In genomic region chr7:142720725-142721124, GRCm38 (mm10) we compare ENCODE assay signal across 9 mouse cellular contexts. TPM values are rescaled to one million over a fixed set of nuclear protein-coding genes. Genes with fewer than 3 reads are reported as not detected.
DNase-seq lines count a peak whose midpoint lies in the region; ATAC-seq and TF ChIP-seq lines count a peak whose summit lies in the region.
"Had no signal": no experiment of that assay in that cellular context is flagged by ENCODE, and none has a peak within 500 bp of the region (broad histone marks: within the 10 kb centered on the region; RNA-seq: fewer than 3 reads in every experiment).

No protein-coding gene starts in this region.

- no peak overlapping the region for H3K4me2 ChIP-seq in hindbrain, embryonic 11.5 days (replicated peaks; ENCODE audit: low read depth, low read length)
- H3K4me2 ChIP-seq in hindbrain, embryonic 16.5 days (ENCODE audit: low read length): no peak overlapping the region
- H3K4me2 ChIP-seq: liver, embryonic 15.5 days had no signal

- no peak for ATAC-seq in hindbrain, embryonic 11.5 days (ENCODE audit: low FRiP score)
- no peak for ATAC-seq in hindbrain, embryonic 16.5 days

- no peaks in the 10 kb centered on the region for H3K36me3 ChIP-seq in hindbrain, embryonic 11.5 days (ENCODE audit: control insufficient read depth, insufficient read depth, low read length)
- H3K36me3 ChIP-seq in hindbrain, embryonic 16.5 days (ENCODE audit: control insufficient read depth, insufficient read depth, low read length): no peaks in the 10 kb centered on the region
- no peaks in the 10 kb centered on the region for H3K36me3 ChIP-seq in testis, adult 2 months (ENCODE audit: control insufficient read depth, insufficient read depth, low read length)
- H3K36me3 ChIP-seq: liver, embryonic 15.5 days had no signal

- H3K9me3 ChIP-seq in hindbrain, embryonic 11.5 days (ENCODE audit: control insufficient read depth, low read length): no peaks in the 10 kb centered on the region
- H3K9me3 ChIP-seq in hindbrain, embryonic 16.5 days (ENCODE audit: control insufficient read depth, low read length): no peaks in the 10 kb centered on the region
- H3K9me3 ChIP-seq: liver, embryonic 15.5 days had no signal

- peak; percentile 74 for DNase-seq in hindbrain, embryonic 11.5 days (ENCODE audit: low spot score)
- DNase-seq in testis, postnatal 14 days (ENCODE audit: low spot score): no peak
- peak; percentile 26 for DNase-seq in adrenal gland, postnatal 25 days
- DNase-seq in induced T-regulatory cell, adult 2 months (ENCODE audit: low read depth): peak; percentile 59
- no peak for DNase-seq in urinary bladder, adult 2 months (ENCODE audit: low spot score)

- H3K4me1 ChIP-seq in hindbrain, embryonic 11.5 days (replicated peaks; ENCODE audit: control insufficient read depth, insufficient read depth, low read length): no peaks in the 10 kb centered on the region
- H3K4me1 ChIP-seq in hindbrain, embryonic 16.5 days (ENCODE audit: control insufficient read depth, insufficient read depth, low read depth, low read length): no peaks in the 10 kb centered on the region
- no peaks in the 10 kb centered on the region for H3K4me1 ChIP-seq in testis, adult 2 months (ENCODE audit: control insufficient read depth, insufficient read depth, low read length)
- peaks cover 2% of the 10 kb centered on the region; the same call in 1 of the 2 replicates for H3K4me1 ChIP-seq in olfactory bulb, adult 2 months (ENCODE audit: control insufficient read depth, insufficient read depth, low read length)
- H3K4me1 ChIP-seq: liver, embryonic 15.5 days had no signal

- peak; percentile 53; the same call in 1 of the 2 replicates for TF ChIP-seq CTCF in testis, adult 2 months (IDR thresholded peaks at IDR 0.05; ENCODE audit: control insufficient read depth, insufficient read depth, insufficient replicate concordance, low read depth, low read length)
- TF ChIP-seq CTCF in olfactory bulb, adult 2 months (IDR thresholded peaks at IDR 0.05; ENCODE audit: insufficient read depth, low read depth, low read length): 0 out of 2 replicates have a peak, but pooled peaks have one; percentile 27

- H3K9ac ChIP-seq in hindbrain, embryonic 11.5 days (ENCODE audit: low read depth, low read length): no peak overlapping the region
- H3K9ac ChIP-seq in hindbrain, embryonic 16.5 days (ENCODE audit: low read depth, low read length): no peak overlapping the region
- H3K9ac ChIP-seq: liver, embryonic 15.5 days had no signal

- H3K27ac ChIP-seq in hindbrain, embryonic 11.5 days (ENCODE audit: low read depth, low read length): no peak overlapping the region
- no peak overlapping the region for H3K27ac ChIP-seq in hindbrain, embryonic 16.5 days (ENCODE audit: low read depth, low read length)
- no peak overlapping the region for H3K27ac ChIP-seq in testis, adult 2 months (ENCODE audit: control insufficient read depth, insufficient read depth, low read depth, low read length)
- no peak overlapping the region for H3K27ac ChIP-seq in olfactory bulb, adult 2 months (ENCODE audit: insufficient read depth, low read depth, low read length)
- H3K27ac ChIP-seq: liver, embryonic 15.5 days had no signal

- no peaks in the 10 kb centered on the region for H3K27me3 ChIP-seq in hindbrain, embryonic 11.5 days (ENCODE audit: control insufficient read depth, insufficient read depth, low read length)
- H3K27me3 ChIP-seq in hindbrain, embryonic 16.5 days (replicated peaks; ENCODE audit: control insufficient read depth, insufficient read depth, low read length): no peaks in the 10 kb centered on the region
- H3K27me3 ChIP-seq in testis, adult 2 months (ENCODE audit: control insufficient read depth, insufficient read depth, low read length): no peaks in the 10 kb centered on the region

- 5% methylated on average over 2 of the region's 2 CpGs for WGBS in hindbrain, embryonic 11.5 days
- WGBS in hindbrain, embryonic 16.5 days: 6% methylated on average over 2 of the region's 2 CpGs
- 7% methylated on average over 2 of the region's 2 CpGs for WGBS in olfactory bulb, adult 2 months

- no peak overlapping the region for H3K4me3 ChIP-seq in hindbrain, embryonic 11.5 days (ENCODE audit: low read depth, low read length)
- H3K4me3 ChIP-seq in hindbrain, embryonic 16.5 days (ENCODE audit: low read length): no peak overlapping the region
- H3K4me3 ChIP-seq in testis, adult 2 months (ENCODE audit: control insufficient read depth, low read depth, low read length): no peak overlapping the region
- H3K4me3 ChIP-seq in olfactory bulb, adult 2 months (ENCODE audit: insufficient read depth, low read depth, low read length): no peak overlapping the region
- H3K4me3 ChIP-seq: liver, embryonic 15.5 days had no signal

- no peak for TF ChIP-seq POLR2A in testis, adult 2 months (IDR thresholded peaks at IDR 0.05; ENCODE audit: control insufficient read depth, low read depth, low read length)
- no peak for TF ChIP-seq POLR2A in olfactory bulb, adult 2 months (IDR thresholded peaks at IDR 0.05; ENCODE audit: insufficient read depth, low read depth, low read length)

RNA-seq across cellular contexts. Expression of gene Ins2, which starts 22.5 kb away (rescaled TPM):
- 0.84 TPM in 1 of 2 replicates, not detected in the other for polyA plus RNA-seq in hindbrain, embryonic 11.5 days (2014; fragmentation: Nextera tagmentation; extraction: Ambion mirVana)
- 3.1 and 3.4 TPM in 2 replicates for polyA plus RNA-seq in hindbrain, embryonic 16.5 days (2015; fragmentation: Nextera tagmentation; extraction: Ambion mirVana)
- 0.38 and 0.46 TPM in 2 replicates for polyA plus RNA-seq in testis, adult 2 months (2012; rRNA removed)
- not detected in 2 replicates for total RNA-seq in adrenal gland, postnatal 25 days (2021)
- not detected in 2 replicates for polyA plus RNA-seq in olfactory bulb, adult 2 months (2012; ENCODE audit: insufficient read depth, insufficient read length, low replicate concordance, missing spikeins)
- polyA plus RNA-seq in urinary bladder, adult 2 months (2012; rRNA removed): not detected in 2 replicates

RNA-seq across cellular contexts. Expression of gene Gm49394, which starts 51.0 kb away (rescaled TPM):
- polyA plus RNA-seq in hindbrain, embryonic 11.5 days (2014; fragmentation: Nextera tagmentation; extraction: Ambion mirVana): not detected in 2 replicates
- 0.11 TPM in 1 of 2 replicates, not detected in the other for polyA plus RNA-seq in hindbrain, embryonic 16.5 days (2015; fragmentation: Nextera tagmentation; extraction: Ambion mirVana)
- 0.11 and 0.21 TPM in 2 replicates for polyA plus RNA-seq in testis, adult 2 months (2012; rRNA removed)
- total RNA-seq in adrenal gland, postnatal 25 days (2021): not detected in 2 replicates
- not detected in 2 replicates for polyA plus RNA-seq in olfactory bulb, adult 2 months (2012; ENCODE audit: insufficient read depth, insufficient read length, low replicate concordance, missing spikeins)
- not detected in 2 replicates for polyA plus RNA-seq in urinary bladder, adult 2 months (2012; rRNA removed)
- polyA plus RNA-seq: liver, embryonic 15.5 days had no signal

RNA-seq across cellular contexts. Expression of gene Igf2, which starts 54.1 kb away (rescaled TPM):
- 189 and 268 TPM in 2 replicates for polyA plus RNA-seq in hindbrain, embryonic 11.5 days (2014; fragmentation: Nextera tagmentation; extraction: Ambion mirVana)
- polyA plus RNA-seq in hindbrain, embryonic 16.5 days (2015; fragmentation: Nextera tagmentation; extraction: Ambion mirVana): 157 and 172 TPM in 2 replicates
- 6.9 and 10.7 TPM in 2 replicates for polyA plus RNA-seq in testis, adult 2 months (2012; rRNA removed)
- 6.7 and 7.9 TPM in 2 replicates for total RNA-seq in adrenal gland, postnatal 25 days (2021)
- not detected in 2 replicates for polyA plus RNA-seq in olfactory bulb, adult 2 months (2012; ENCODE audit: insufficient read depth, insufficient read length, low replicate concordance, missing spikeins)
- polyA plus RNA-seq in urinary bladder, adult 2 months (2012; rRNA removed): 11.9 and 21.9 TPM in 2 replicates

Comparison
In these comparisons a context has a peak if more than half of its experiments do, and no peak if none do; other contexts are left out.
1. DNase-seq: peak in hindbrain, embryonic 11.5 days (single experiment), adrenal gland, postnatal 25 days (single experiment) and induced T-regulatory cell, adult 2 months (single experiment); none in testis, postnatal 14 days (single experiment) and urinary bladder, adult 2 months (single experiment).